Mouse (Mus musculus): ENCODE results near the gene Fcer2a. TPM values are rescaled to one million over a fixed set of nuclear protein-coding genes. Genes with fewer than 3 reads are reported as not detected.
A peak's percentile ranks its signal among the peaks of the same experiment; 100 is the strongest.

The Fcer2a gene
- polyA plus RNA-seq, 1 experiment: not detected

DNA sequence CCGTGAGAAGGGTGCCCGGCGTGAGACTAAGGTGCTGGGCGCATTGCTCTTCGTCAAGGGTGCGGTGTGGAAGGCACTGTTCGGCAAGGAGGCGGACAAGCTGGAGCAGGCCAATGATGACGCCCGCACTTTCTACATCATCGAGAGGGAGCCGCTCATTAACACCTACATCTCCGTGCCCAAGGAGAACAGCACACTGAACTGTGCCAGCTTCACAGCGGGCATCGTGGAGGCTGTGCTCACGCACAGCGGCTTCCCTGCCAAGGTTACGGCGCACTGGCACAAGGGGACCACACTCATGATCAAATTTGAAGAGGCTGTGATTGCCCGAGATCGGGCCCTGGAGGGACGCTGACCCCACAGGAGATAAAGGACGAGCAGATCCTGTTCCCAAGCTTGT is 14.7 kb downstream of the Fcer2a start:
- Histone ChIP-seq H3K4me3 (ENCODE audit: insufficient read depth, low read length) (no peak overlapping the region), H3K27ac (ENCODE audit: insufficient read depth, low read depth, low read length) (no peak overlapping the region), H3K4me1 (ENCODE audit: control insufficient read depth, insufficient read depth, low read length) (peaks cover 3% of the 10 kb centered on the region; the same call in 1 of the 2 replicates)
- TF ChIP-seq CTCF (IDR thresholded peaks at IDR 0.05; ENCODE audit: low read depth, low read length): no peak
- TF ChIP-seq POLR2A (IDR thresholded peaks at IDR 0.05; ENCODE audit: borderline replicate concordance, low read depth, low read length): no peak

DNA sequence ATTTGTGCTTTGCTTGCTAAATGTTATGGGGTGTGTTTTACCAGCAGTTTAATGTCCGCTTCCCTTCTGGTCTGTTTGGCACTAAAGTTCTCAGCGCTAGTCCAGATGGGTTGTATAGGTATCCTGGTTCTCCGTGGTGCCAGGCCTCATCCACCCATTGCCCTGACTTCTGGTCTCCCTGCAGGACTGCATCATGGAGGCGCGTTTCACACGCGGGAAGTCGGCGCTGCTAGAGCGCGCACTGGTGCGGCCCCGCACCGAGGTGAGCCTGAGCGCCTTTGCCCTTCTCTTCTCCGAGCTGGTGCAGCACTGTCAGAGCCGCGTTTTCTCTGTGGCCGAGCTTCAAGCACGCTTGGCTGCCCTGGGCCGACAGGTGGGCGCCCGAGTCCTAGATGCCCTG is 15.1 kb downstream of the Fcer2a start:
- Histone ChIP-seq H3K4me1 (ENCODE audit: control insufficient read depth, insufficient read depth, low read length) (peaks cover 3% of the 10 kb centered on the region; the same call in 1 of the 2 replicates), H3K27ac (ENCODE audit: insufficient read depth, low read depth, low read length) (no peak overlapping the region), H3K4me3 (ENCODE audit: insufficient read depth, low read length) (no peak overlapping the region)
- no peak for TF ChIP-seq POLR2A (IDR thresholded peaks at IDR 0.05; ENCODE audit: borderline replicate concordance, low read depth, low read length)
- TF ChIP-seq CTCF (IDR thresholded peaks at IDR 0.05; ENCODE audit: low read depth, low read length): no peak

DNA sequence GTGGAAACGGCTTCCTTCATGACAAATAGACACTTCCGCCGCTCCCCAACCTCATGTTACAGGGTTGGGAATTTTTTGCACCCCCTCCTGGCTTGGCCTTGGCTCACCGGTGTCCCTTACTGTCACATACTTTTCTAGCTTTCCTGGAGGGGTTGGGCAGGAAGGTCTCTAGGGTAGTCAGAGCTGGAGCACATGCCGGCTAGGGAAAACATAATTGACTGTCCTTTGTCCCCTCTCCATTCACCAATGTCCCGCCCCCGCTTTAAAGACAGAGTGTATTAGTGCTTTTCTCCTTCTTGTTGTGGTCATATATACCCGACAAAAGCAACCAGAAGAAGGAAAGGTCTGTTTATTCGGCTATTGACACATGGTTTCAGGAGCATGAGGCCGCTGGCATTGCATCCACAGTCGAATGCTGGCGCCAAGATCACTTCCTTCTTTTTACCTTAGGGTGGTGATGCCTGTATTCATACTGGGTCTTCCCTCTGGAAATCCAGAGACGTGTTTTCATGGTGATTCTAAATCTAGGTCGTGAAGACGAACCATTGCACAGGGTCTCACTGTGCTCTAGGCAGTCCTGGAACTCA is 16.9 kb downstream of the Fcer2a start:
- TF ChIP-seq CTCF (IDR thresholded peaks at IDR 0.05; ENCODE audit: low read depth, low read length) (no peak), POLR2A (IDR thresholded peaks at IDR 0.05; ENCODE audit: borderline replicate concordance, low read depth, low read length) (no peak)
- Histone ChIP-seq H3K4me1 (ENCODE audit: control insufficient read depth, insufficient read depth, low read length) (peaks cover 6% of the 10 kb centered on the region), H3K27ac (ENCODE audit: insufficient read depth, low read depth, low read length) (peak overlapping the region; percentile 81), H3K4me3 (ENCODE audit: insufficient read depth, low read length) (peak overlapping the region; percentile 93)

DNA sequence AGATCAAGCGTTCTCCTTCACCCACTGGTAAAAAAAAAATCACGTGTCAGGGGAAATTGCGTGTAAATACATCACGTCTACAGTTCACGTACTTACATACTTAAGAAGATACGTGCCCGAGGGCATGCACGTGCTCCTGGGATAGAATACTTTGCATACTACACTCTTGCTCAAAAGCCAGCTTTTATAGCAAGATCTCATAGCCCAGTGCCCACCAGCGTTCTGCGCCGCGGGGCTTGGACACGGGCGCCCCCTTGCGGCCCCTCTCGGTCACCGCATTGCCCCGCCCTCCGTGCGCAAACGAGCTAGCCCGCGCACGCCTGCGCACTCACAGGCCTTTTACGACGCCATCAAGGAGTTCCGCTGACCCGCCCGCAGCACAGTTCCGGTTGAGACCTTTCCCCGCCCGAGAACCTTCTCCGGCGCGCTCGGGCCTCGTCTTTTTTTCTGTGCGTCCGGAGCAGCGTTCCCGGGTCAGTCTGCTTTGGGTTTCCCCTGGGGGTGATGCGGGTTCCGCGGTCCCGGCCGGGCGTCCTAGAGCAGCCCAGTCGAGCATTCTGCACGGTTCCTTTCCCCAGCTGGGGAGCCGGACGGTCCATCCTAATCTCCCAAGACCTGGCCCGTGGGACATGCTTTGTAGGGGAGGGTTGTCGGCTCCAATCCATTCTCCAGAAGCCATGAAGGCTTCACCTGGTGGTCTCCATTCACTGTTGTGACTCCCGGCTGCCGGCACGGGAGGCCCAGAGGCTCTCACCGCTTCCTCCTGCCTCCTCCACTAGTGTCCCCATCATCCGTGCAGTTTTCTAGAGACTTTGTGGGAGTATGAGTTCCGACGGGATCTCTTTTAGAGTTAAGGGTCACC is 17.6 kb downstream of the Fcer2a start, which contains the start of gene Trappc5:
Gene Trappc5, plus strand, starts transcription at position 169 of the 862 bp plus-strand sequence.
- peak within 1 kb of the TSS; percentile 81 for H3K27ac ChIP-seq (ENCODE audit: insufficient read depth, low read depth, low read length)
- H3K4me1 ChIP-seq (ENCODE audit: control insufficient read depth, insufficient read depth, low read length): peaks cover 6% of the 10 kb centered on the region
- peak within 1 kb of the TSS; percentile 93 for H3K4me3 ChIP-seq (ENCODE audit: insufficient read depth, low read length)
- no peak for TF ChIP-seq POLR2A (IDR thresholded peaks at IDR 0.05; ENCODE audit: borderline replicate concordance, low read depth, low read length)
- peak; percentile 78 for TF ChIP-seq CTCF (IDR thresholded peaks at IDR 0.05; ENCODE audit: low read depth, low read length)

DNA sequence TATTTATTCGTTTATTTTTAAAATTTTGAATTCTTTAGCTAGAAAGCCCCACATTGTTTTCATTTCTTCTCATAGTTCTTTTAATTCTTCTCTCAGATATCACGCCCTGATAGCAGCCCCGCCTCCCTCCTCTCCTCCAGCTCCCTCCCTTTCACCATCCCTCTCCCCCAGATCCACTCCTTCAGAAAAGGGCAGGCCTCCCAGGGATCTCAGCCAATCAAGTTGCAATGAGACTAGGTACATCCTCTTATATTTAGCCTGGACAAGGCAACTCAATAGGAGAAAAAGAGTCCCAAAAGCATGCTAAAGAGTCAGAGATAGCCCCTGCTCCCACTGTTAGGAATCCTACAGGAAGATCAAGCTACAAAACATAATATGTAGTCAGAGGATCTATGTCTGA is 19.3 kb downstream of the Fcer2a start:
- Histone ChIP-seq H3K4me1 (ENCODE audit: control insufficient read depth, insufficient read depth, low read length) (peaks cover 10% of the 10 kb centered on the region), H3K4me3 (ENCODE audit: insufficient read depth, low read length) (no peak overlapping the region), H3K27ac (ENCODE audit: insufficient read depth, low read depth, low read length) (no peak overlapping the region)
- TF ChIP-seq CTCF (IDR thresholded peaks at IDR 0.05; ENCODE audit: low read depth, low read length) (no peak), POLR2A (IDR thresholded peaks at IDR 0.05; ENCODE audit: borderline replicate concordance, low read depth, low read length) (no peak)

DNA sequence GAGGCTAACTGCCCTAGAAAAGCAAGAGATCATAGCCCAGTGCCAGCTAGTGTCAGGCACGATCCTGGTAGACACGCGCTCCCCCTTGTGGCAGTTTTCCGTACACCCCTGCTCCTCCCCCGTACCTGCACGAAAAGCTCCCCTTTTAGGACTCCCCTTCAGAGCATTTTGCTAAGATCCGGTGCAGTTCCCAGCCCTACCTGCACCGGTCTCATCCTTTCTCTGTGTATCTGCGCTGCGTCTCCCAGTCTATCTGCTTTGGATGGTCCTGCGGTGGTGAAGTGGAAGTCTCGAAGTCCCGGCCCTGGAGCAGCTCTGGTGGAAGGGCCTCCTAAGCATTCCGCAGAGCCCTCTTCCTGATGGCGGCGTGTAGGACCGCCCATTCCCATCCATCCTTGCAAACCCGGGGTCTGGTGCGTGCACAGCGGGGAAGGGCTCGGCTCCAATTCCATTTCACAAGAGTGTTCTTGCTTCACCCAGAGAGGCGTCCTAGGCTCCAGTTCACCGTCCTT is 21.9 kb downstream of the Fcer2a start, which contains the start of gene Fcor:
Gene Fcor, minus strand, starts transcription at position 383 of the 512 bp plus-strand sequence.
- H3K4me1 ChIP-seq (ENCODE audit: control insufficient read depth, insufficient read depth, low read length): peaks cover 10% of the 10 kb centered on the region
- peak within 1 kb of the TSS; percentile 27 for H3K27ac ChIP-seq (ENCODE audit: insufficient read depth, low read depth, low read length)
- H3K4me3 ChIP-seq (ENCODE audit: insufficient read depth, low read length): peak within 1 kb of the TSS; percentile 95
- TF ChIP-seq CTCF (IDR thresholded peaks at IDR 0.05; ENCODE audit: low read depth, low read length) (peak; percentile 99), POLR2A (IDR thresholded peaks at IDR 0.05; ENCODE audit: borderline replicate concordance, low read depth, low read length) (no peak)

DNA sequence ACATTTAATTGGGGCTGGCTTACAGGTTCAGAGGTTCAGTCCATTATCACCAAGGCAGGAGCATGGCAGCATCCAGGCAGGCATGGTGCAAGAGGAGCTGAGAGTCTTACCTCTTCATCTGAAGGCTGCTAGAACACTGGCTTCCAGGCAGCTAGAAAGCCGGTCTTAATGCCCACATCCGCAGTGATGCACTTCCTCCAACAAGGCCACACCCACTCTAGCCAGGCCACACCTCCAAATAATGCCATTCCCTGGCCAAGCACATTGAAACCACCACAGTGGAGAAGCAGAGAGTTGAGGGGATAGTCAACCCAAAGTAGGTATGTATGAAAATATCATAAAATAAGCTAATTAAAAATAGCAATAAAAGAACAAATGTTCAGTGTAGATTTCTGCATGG is 23.6 kb downstream of the Fcer2a start:
- TF ChIP-seq CTCF (IDR thresholded peaks at IDR 0.05; ENCODE audit: low read depth, low read length) (no peak), POLR2A (IDR thresholded peaks at IDR 0.05; ENCODE audit: borderline replicate concordance, low read depth, low read length) (no peak)
- Histone ChIP-seq H3K27ac (ENCODE audit: insufficient read depth, low read depth, low read length) (no peak overlapping the region), H3K4me3 (ENCODE audit: insufficient read depth, low read length) (no peak overlapping the region), H3K4me1 (ENCODE audit: control insufficient read depth, insufficient read depth, low read length) (peaks cover 13% of the 10 kb centered on the region)

DNA sequence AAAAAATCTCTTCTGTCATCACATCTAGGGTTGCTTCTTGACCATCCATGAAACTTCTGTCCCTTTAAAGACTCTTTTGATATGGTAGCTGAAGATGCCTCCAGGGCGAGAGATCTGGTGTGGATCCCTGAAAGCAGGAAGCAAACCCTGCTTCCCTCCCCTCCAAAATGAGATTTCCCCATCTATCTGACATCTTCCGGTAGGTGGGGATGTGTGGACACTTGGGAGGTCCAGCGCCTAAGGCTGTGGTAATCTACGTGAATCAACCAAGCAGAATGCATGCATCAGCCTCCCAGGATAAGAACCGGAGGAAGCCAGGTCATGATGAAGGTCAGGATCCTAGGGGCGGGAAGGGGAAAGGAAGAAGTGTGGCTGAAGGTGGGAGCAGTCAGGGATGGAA is 28.5 kb downstream of the Fcer2a start, which contains the start of gene Mcemp1:
Gene Mcemp1, plus strand, starts transcription at position 248 of the 400 bp plus-strand sequence.
- Histone ChIP-seq H3K4me1 (ENCODE audit: control insufficient read depth, insufficient read depth, low read length) (peaks cover 31% of the 10 kb centered on the region), H3K4me3 (ENCODE audit: insufficient read depth, low read length) (no peak within 1 kb of the TSS; the same call in 1 of the 2 replicates), H3K27ac (ENCODE audit: insufficient read depth, low read depth, low read length) (peak within 1 kb of the TSS; percentile 71)
- no peak for TF ChIP-seq CTCF (IDR thresholded peaks at IDR 0.05; ENCODE audit: low read depth, low read length)
- no peak for TF ChIP-seq POLR2A (IDR thresholded peaks at IDR 0.05; ENCODE audit: borderline replicate concordance, low read depth, low read length)

DNA sequence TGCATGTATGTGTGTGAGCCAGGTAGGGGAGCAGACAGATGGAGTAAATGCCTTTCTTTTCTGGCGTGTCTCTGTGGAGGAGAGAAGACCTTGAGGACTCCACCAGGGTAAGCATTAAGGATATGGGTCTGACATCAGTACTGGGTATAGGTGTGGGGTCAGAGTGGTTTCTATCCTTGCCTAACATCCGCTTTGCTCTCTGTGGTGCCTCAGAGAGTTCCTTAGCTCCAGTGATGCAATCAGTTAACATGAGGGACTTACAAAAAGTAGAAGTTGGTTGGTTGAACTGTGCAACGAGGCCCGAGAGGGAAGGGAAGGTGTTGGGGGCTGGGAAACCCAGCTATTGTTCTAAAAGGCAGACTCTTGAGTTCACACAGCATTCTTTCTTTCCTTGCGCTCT is 29.6 kb downstream of the Fcer2a start:
- TF ChIP-seq POLR2A (IDR thresholded peaks at IDR 0.05; ENCODE audit: borderline replicate concordance, low read depth, low read length) (no peak), CTCF (IDR thresholded peaks at IDR 0.05; ENCODE audit: low read depth, low read length) (no peak)
- Histone ChIP-seq H3K4me3 (ENCODE audit: insufficient read depth, low read length) (no peak overlapping the region), H3K4me1 (ENCODE audit: control insufficient read depth, insufficient read depth, low read length) (peaks cover 38% of the 10 kb centered on the region), H3K27ac (ENCODE audit: insufficient read depth, low read depth, low read length) (peak overlapping the region; percentile 71)
